Mouse (Mus musculus) bone marrow macrophage, adult 2 months (primary cell): ENCODE data around the gene Cmtm7.

Source experiments
- CTCF ChIP-seq: IDR thresholded peaks from 2 replicates; pipeline ENCODE4 v1.5.1; 2012; ENCODE audit warnings: low read depth, mild to moderate bottlenecking, low read length, moderate library complexity
- POLR2A ChIP-seq: IDR thresholded peaks from 2 replicates; pipeline ENCODE4 v1.6.1; 2012; ENCODE audit warnings: mild to moderate bottlenecking, low read depth, low read length, borderline replicate concordance

- no peak for TF ChIP-seq CTCF
- no peak for TF ChIP-seq POLR2A
Observed at GRCm38 (mm10) chr9:114759886-114760285, 21.8 kb downstream of the Cmtm7 start.
